Mouse (Mus musculus) thymus, postnatal 4 days (tissue): ENCODE results near the gene Npff.

Source experiments
- DNase-seq: peaks from one replicate; pipeline ENCODE4 v3.0.0; 2021

The Npff gene

DNA sequence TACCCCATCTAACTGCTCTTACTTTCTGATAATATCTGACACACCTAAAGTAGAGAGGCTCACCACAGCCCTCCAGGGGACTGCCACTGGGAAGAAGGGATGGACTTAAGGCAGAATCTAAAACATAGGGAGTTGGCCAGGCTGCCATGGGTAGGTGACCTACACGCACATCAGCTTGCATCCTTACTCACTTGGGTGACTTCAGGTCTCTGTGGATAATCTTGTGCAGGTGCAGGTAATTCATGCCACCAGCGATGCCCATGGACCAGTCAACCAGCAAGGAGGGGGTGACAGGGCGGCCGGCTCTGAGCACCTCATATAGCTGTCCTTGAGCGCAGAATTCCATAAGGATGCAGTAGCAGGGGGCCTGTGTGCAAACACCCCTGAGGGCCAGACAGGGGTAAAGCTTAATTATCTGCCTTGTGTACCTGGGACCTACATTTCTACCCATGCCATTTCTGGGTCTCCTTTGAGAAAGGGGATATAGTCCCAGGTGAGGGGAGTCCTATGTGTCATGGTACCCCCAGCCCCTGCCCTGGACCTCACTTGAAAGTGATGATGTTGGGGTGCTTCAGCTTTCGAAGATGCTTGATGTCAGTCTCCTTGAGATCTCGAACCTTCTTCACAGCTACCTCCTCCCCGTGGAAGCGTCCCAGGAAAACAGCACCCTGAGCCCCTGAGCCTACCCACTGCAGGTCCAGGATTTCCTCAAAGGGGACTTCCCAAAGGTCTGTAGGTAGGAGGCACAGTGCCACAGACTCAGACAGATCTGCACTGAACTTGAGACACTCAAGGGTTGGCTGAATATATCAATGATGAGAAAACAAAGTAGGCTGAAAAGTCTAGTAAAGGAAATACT, 20.6 kb downstream of the Npff start:
- DNase-seq: no peak

DNA sequence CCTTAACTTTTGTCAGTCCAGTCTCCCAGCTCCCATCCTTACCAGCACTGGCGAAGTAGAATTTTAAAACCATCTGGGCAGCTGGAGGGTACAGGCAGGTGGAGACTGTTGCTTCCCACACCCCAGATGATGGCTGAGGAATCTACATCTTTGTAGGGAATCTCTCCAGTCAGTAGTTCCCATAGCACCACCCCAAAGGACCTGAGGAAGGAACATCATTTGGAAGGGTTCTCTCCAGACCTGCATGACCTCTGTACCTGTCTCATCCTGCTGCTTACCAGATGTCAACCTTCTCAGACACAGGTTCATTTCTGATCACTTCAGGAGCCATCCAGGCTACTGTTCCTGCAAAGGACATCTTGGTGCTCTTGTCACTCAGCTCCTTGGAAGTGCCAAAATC, 21.3 kb downstream of the Npff start, which contains the start of gene Gm10337:
TSS of gene Gm10337 (plus strand) at position 276 of the 400 bp plus-strand sequence.
- DNase-seq: no peak

DNA sequence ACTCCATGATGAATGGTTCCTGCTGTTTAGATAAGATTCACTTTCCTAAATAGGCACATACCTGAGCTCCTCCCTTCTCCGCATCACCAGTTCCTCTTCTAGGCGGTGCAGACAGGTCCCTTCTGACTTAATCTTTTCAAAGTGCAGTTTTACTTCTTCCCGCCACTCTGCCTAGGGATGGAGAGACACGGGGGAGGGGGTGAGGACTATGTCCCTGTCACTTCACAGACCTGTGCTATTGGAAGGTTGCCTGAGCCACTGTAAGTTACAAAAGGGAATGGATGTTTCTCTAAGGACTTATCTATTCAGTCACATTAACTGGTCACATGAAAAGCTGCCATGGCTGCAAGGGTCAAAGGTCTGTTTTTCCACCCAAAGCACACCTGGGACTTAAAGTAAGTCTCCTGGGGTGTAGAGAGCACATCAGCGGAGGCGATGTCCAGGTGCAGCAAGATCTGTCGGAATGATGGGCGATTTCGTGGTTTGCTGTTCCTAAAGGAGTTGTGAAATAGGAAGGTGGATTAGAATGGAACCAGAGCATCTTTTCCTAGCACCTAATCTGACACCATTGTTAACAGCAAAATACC, 22.4 kb downstream of the Npff start:
- DNase-seq: no peak

DNA sequence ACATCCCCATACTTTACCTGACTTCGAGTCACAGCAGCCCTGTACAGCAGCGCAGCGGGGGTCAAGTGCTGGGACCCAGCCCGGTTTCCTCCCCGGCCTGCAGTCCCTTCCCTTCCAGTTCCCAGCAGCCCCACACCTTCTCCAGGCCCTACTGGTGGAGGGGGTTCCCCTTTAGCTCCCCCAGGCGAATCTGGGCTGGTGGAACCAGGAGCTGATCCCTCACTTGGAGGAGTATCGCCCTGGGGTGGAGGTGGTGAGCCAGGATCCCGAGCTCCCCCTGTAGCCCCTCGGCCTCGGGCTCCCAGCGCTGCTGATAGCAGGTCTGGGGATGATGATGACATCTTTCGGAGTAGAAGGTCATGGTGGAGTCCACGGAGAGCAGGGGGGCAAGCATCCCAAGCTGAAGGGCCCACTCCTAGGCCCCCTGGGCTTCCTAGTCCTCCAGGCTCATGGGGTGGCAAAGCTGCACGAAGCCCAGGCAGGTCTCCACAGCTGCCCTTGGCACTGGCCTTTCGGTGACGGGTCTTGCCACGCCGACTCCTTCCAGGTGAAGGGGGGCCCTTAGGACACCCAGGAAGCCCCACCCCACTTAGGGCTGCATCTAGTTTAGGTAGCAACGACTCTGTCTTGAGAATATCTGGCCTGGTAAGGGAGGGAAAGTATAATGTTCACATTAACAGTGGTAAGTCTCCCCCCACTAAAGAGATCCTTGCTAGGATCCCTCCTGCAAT, 23.5 kb downstream of the Npff start:
- DNase-seq: no peak

DNA sequence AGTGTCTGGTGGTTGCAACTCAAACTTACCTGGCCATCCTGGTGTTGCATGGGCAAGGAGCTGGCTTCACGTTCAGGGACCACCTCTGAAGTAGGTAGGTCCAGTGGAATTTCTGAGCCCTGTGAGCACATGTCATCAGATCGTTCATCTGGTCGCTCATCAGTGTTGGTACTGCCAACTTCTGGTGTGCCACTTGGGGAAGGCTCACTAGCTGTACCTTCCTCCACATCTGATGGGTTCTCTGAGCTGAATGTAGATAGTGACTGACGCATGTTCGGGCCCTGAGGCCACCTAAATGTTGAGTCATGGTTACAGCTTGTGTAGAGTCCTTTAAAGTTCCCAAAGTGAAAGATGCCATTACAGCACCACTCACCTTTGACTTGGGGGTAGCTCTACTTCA, 24.3 kb downstream of the Npff start:
- DNase-seq: no peak

DNA sequence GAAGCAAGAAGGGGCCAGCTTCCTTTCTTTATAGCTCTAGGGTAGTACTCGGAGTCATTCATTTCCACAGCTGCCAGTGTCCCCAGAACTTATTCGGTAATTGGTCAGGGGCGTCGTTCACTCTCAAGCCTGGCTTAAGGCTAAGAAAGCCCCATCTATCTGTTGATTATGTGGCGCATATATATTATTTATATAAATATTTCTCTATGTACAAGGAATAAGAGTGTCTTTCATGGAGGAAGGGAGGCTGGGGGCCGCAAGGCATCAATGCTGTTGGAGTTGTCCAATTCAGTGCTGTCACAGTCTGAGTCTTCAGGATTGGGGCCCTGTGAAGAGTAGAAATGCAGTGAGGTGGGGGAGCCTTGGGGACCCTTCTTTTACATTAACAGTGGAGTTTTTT, 24.9 kb downstream of the Npff start:
- DNase-seq: no peak

DNA sequence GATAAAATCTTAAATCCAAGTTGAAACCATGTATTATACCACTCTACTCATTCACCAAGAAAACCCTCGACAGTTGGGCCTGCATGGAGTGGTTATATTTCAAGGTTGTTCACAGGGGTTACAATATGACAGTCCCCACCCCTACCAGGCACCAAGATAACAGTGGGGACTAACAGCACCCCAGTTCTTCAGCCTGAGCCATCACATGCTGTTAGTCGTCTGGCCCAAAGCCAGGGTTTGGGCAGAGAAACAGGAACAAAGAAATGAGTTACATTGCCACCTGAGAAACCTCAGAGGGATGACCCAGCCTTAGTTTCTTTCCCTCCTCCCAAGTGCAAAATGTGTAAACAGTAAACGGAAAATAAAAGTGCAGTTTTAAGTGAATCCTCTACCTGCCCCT, 25.4 kb downstream of the Npff start:
- DNase-seq: no peak

DNA sequence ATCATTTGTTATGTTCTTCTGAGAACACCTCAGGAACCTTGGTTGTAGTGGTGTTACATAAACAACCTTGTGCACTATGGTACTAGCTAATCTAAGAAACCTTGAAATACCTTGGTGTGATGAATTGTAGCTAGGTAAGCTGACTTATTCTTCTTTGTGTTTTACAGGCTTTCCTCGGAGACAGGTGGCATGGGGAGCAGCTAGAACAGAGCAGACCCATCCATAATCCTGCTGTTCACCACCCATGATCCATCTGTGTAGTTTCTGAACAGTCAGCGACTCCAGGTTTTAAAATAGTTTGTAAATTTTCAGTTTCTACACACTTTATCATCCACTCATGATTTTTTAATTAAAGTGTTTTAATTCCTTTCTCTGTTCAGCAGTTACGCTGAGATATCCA, 26.4 kb downstream of the Npff start:
- no peak for DNase-seq

DNA sequence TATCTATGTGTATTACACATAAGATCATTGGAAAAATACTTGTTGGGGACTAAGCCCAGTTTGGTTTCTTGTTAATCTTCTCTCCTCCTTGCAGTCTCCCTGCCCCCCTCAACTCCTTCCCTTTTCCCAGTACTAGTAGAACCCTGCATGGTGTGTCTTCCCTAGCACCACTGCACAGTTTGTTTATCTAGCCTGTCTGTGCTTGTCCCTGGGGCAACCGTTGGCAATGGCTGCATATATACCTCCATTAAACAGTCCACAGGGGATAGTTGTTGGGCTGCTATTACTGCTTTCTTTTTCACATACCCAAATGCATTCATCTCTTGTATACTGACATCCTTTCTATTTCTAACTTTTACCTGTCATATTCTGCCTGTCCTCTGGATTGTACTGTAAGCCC, 37.1 kb downstream of the Npff start:
- DNase-seq: no peak

DNA sequence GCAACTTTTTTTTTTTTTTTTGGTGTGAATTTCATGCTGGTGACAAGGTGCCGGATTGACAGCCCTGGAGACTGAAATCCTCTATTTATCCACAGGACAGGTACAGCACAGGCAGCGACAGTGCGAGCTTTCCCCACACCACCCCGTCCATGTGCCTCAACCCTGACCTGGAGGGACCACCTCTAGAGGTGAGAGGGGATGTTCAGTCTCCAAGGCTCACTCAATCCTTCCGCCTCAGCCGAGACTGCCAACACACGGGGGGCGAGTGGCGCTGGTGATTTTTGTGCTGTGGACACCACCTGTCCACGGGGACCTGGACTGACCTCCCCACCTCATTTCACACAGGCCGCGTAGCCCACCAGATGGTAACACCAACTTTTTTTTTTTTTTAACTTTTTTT, 38.9 kb downstream of the Npff start:
- no peak for DNase-seq

DNA sequence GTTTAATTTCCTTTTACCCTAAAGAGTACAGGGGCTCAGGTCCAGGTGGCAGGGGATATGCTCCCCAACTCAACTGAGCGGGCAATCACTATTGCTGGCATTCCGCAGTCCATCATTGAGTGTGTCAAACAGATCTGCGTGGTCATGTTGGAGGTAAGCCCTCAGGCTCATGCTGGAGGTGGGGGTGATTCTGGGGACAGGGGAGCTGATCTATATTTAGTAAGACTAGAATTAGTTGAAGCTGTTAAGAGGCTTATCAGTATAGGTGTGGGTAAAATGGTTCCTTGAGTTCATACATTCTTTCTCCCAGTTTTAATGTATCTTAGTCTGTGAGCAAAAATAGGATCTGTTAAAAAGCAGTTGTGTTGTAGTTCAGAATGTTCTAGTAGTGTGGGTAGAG, 41.6 kb downstream of the Npff start:
- DNase-seq: no peak

DNA sequence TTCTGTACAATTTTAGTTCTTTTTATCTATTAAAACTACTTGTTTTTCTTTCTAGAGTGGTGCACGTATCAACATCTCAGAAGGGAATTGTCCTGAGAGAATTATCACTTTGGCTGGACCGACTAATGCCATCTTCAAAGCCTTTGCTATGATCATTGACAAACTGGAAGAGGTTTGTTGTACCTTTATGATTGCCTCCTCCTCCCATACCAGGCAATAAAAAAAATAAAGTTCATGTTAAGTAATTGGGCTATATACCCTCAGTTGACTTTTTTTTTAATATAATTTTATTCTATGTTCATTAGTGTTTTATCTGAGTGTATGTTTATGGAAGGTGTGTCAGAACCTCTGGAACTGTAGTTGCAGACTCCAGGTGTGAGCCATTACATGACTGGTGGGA, 50.2 kb downstream of the Npff start:
- no peak for DNase-seq
